Mouse (Mus musculus) thymus, adult 18-20 months (tissue): ENCODE measurements around the gene Tbc1d2.
"Not testable (repeated sequence)": the region's sequence is repeated elsewhere in the genome, so short reads cannot be mapped to it uniquely, and the experiment has no call there.

Experiments used
- DNase-seq, 2 experiments: peaks; one replicate each; pipeline ENCODE4 v3.0.0; 2022; ENCODE audit warnings: mixed read lengths in 2 of 2

Tbc1d2 gene

GRCm38 (mm10) chr4:46600473-46601257, 49.3 kb downstream of the Tbc1d2 start:
- DNase-seq = no peak

DNA sequence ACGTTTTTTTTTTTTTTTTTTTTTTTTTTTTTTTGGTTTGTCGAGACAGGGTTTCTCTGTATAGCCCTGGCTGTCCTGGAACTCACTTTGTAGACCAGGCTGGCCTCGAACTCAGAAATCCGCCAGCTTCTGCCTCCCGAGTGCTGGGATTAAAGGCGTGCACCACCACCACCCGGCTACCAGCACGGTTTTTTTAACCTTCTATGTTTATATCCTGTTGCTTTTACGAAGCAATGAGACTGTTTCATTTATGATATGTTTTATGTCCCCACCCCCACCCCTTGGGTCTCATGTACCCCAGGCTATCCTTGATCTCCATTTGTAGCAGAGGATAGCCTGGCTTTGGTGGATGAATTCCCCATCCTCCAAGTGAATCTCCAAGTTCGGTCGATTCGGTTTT, 50.4 kb downstream of the Tbc1d2 start:
- not testable (repeated sequence) for DNase-seq

DNA sequence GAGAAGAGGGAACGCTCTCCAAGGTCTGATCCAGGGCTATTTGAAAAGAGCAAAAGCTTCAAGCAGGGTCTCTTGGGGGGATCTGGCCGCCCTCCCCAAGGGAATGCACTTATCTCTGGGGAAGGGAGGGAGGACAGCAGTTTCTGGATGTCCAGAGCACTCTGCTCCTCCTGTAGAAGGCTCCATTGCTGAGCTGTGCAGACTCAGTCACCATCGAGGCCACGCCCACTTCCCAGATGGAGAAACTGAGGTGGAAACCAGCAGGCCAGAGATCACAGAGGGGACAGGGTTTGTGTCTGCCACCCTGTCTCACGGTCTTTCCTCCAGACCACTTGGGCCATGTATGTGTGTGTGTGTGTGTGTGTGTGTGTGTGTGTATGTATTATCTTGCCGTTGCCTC, 51.0 kb downstream of the Tbc1d2 start:
- DNase-seq = no peak

GRCm38 (mm10) chr4:46598111-46598510, 51.9 kb downstream of the Tbc1d2 start:
- no peak for DNase-seq

DNA sequence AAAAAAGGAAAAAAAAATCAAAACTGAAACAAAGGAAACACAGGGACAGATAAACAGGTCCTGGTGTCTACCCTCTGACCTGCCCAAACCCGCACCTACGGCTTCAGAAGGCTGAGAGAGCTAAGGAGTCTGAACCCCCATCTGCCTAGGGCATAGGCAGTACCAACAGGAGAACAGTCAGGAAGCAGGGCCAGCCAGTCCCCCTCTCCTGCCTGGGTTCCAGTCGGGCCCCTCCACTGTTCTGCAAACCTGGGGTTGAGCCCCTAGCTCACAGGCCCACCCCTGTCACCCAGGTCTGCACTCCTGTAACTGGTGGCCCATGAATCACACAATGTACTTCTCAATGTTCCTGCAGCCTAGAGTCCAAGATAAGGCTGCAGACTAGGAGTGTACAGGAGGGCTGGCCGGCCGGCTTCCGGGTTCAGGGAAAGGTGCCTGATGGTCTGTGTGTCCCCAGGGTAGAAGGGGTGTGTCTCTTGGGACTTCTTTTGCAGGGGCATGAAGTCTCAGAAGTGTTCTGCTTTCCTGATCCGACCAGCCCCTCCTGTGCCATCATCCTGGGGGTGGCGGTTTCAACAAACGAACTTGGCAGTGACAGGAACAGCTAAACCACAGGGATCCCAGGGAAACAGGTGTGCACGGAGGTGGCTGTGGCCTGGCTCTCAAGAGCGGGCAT, 52.6 kb downstream of the Tbc1d2 start:
- no peak for DNase-seq

DNA sequence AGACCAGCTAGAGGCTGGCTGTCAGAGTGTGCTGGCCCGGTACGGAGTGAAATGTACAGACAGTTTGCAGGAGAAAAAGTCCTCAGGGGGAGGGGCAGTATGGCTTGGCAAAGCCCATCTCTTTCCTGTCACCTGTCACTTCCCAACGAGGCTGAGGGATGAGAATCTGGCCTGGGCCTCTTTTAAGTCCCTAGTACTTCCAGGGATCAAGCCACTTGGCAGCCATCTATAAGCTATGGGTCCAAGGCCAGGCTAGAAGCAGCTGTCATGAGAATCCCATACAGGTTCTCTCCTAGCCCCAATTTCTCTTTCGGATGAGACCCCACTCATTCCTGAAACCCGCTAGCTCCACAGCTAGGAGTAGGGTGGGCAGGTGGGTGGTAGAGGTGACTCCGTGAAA, 53.6 kb downstream of the Tbc1d2 start:
- DNase-seq = no peak

GRCm38 (mm10) chr4:46594131-46594530, 55.9 kb downstream of the Tbc1d2 start:
- no peak for DNase-seq

DNA sequence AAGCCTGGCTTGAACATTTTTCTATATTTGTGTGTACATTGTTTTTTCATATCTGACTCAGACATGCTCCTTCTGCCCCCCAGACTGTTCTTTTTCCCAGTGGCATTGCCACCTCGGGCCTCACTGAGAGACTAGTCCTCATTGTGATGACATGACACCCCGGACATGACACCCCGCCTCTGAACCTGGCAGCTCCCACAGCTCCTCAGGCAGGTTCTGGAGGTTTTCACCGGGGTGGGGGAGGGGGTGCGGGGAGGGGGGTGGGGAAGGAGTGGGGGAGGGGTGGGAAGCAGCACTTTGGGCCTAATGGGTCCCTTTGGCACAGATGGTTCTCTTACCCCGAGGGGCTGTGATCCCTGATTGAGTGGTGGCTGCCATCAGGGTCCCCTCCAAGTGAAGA, 56.5 kb downstream of the Tbc1d2 start:
- no peak for DNase-seq

GRCm38 (mm10) chr4:46591833-46592520, 58.0 kb downstream of the Tbc1d2 start:
- no peak for DNase-seq

DNA sequence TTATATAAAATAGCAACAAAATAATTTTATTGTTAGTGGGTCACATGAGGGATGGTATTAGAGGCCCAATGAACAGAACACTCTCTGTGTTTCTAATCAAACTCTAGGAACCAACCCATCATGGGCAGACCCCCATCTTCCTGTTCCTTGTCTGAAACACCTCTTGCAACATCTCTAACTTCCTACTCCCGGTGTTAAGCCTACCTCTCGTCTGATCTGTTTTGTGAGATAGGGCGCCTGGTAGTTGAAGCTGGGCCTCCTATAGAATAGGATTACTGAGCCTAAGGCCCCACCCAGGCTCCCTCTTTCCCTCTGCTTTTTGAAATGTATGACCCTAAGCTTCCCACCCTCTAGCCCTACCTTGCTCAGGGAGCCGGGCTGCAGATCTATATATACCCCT, 59.2 kb downstream of the Tbc1d2 start:
- no peak for DNase-seq

DNA sequence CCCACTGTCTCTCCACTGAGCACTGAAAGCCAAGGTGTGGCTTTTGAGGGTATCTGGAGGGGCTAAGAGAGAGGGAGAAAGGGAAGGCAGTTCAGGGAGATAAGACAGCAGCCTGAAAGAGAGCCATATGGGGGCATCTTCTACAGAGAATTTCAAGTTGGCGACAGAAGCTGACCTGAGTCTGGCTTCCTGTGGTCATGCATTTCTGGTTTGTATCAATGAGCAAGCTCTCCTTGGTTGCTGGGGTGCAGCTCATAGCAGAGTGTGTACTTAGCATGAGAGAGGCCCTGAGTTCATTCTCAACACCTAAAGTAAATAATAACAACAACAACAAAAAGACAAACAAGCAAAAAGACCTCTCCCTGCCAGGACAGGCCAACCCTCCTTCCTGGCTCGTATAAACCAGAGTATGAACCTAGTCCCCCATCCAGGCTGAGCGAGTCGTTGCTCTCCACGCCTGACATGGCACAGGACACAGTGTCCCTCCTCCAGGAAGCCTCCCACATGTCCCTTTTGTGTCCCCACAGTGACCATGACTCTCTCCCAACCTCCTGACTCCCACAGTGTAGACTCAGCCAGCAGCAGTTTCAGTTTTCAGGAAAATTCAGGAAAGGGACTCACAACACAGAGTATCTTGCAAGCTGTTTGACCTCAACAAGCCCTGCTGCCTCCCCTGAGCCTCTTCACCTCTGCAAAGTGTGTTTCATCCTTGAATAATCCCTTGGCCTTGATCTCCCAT, 59.9 kb downstream of the Tbc1d2 start:
- no peak for DNase-seq

DNA sequence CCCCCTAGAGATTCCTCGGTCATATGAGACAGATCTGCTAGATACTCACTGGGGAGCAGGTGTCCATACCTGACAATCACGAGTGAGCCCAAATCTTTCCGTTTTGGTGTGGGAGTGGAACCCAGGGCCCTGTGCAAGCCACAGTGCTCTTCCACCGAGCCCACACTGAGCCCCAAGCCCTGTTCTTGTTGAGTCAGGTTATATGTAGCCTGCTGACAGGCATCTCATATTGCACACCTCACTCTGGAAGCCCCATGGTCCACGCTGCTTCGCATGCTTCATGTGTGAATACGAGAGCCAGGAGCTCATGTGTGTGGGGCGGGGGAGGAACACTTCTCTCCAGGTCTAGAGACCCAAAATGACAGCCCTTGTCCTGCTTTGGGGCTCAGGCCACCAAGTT, 60.9 kb downstream of the Tbc1d2 start:
- no peak for DNase-seq

GRCm38 (mm10) chr4:46586473-46586872, 63.5 kb downstream of the Tbc1d2 start:
- DNase-seq = no peak

DNA sequence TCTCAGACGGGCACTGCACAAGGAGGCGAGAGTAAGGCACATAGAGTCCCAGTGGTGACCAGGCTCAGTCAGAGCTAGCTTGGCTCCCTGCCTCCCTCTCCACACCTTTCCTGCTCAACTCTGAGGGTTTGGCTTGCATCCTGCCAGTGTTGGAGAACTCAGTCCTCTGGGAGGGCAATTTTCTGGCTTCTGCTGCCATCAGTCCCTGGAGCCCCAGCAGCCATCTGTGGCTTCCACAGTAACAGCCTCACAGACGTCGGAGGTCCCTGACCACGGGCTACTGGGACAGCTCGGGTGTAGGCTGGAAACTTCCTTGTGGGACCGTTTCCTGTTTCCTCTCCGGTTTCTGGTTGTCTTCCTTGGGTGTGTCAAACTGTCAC, 64.2 kb downstream of the Tbc1d2 start:
- no peak for DNase-seq

- no peak for DNase-seq
Observed at GRCm38 (mm10) chr4:46585041-46585810, 64.8 kb downstream of the Tbc1d2 start.

GRCm38 (mm10) chr4:46584536-46584935, 65.5 kb downstream of the Tbc1d2 start:
- not testable (repeated sequence) for DNase-seq

DNA sequence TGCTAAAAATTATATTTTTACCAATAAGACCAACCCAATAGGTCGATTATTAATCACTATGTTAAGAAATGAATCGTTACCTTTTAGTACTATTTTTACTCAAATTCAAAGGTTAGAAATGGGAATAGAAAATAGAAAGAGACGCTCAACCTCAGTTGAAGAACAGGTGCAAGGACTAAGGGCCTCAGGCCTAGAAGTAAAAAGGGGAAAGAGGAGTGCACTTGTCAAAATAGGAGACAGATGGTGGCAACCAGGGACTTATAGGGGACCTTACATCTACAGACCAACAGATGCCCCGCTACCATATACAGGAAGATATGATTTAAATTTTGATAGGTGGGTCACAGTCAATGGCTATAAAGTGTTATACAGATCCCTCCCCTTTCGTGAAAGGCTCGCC, 65.9 kb downstream of the Tbc1d2 start:
- not testable (repeated sequence) for DNase-seq

DNA sequence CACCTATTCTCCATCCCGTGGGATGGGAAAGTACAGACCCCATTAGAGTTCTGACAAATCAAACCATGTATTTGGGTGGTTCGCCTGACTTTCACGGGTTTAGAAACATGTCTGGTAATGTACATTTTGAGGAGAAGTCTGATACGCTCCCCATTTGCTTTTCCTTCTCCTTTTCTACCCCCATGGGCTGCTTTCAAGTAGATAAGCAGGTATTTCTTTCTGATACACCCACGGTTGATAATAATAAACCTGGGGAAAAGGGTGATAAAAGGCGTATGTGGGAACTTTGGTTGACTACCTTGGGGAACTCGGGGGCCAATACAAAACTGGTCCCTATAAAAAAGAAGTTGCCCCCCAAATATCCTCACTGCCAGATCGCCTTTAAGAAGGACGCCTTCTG, 68.0 kb downstream of the Tbc1d2 start:
- not testable (repeated sequence) for DNase-seq

DNA sequence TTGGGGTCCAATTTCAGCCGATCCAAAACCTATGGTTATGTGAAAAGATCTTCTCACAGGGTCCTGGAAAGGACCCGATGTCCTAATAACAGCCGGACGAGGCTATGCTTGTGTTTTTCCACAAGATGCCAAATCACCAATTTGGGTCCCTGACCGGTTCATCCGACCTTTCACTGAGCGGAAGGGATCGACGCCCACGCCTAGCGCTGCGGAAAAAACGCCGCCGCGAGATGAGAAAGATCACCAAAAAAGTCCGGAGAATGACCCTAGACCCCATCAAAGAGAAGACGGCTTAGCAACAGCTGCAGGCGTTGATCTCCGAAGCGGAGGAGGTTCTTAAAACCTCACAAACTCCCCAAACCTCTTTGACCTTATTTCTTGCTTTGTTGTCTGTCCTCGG, 68.4 kb downstream of the Tbc1d2 start:
- not testable (repeated sequence) for DNase-seq

DNA sequence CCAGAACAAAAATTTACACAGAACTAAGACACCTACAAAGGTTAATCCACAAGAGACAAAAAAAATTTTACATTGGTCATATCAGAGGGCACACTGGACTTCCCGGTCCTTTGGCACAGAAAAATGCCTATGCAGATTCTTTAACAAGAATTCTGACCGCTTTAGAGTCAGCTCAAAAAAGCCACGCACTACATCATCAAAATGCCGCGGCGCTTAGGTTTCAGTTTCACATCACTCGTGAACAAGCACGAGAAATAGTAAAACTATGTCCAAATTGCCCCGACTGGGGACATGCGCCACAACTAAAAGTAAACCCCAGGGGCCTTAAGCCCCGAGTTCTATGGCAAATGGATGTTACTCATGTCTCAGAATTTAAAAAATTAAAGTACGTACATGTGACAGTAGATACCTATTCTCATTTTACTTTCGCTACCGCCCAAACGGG, 69.2 kb downstream of the Tbc1d2 start:
- not testable (repeated sequence) for DNase-seq

DNA sequence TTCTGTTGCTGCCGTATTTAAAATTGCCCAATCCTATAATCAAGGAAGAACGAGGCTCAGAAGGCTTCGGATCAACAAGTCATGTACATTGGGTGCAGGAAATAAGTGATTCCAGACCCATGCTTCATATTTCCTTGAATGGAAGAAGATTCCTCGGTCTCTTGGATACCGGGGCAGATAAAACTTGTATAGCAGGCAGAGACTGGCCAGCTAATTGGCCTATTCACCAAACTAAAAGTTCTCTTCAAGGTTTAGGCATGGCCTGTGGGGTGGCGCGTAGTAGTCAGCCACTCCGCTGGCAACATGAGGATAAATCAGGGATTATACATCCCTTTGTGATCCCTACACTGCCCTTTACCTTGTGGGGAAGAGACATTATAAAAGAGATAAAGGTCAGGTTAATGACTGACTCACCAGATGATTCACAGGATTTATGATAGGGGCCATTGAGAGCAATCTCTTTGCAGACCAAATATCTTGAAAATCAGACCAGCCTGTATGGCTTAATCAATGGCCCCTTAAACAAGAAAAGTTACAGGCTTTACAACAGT, 71.1 kb downstream of the Tbc1d2 start:
- DNase-seq = not testable (repeated sequence)

- DNase-seq = no peak
Observed at GRCm38 (mm10) chr4:46578228-46578627, 71.8 kb downstream of the Tbc1d2 start.
